10 mouse cellular contexts compared by ENCODE assay signal in the genomic region with DNA sequence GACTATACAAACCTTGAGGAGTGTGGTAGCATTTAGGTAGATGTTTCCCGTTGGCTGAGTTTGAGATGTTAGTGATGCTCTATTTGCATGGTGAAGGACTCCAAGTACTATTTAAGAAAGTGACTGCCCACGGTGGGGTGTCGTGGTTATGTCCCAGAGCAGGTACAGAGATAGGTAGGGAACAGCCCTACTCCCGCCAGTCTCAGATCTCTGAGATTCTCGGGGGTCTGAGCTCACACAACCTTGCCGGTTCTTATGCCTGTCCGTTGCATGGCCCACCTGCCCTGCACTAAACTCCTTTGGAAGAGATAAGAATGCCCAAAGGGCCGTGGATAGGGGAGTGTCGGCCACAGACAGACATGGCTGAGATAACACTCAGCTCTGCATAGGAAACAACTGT. TPM values are rescaled to one million over a fixed set of nuclear protein-coding genes. Genes with fewer than 3 reads are reported as not detected.
DNase-seq lines count a peak whose midpoint lies in the region; ATAC-seq lines count a peak whose summit lies in the region.
"Had no signal": no experiment of that assay in that cellular context is flagged by ENCODE, and none has a peak within 500 bp of the region (broad histone marks: within the 10 kb centered on the region; RNA-seq: fewer than 3 reads in every experiment).

No protein-coding gene starts in this region.

- H3K4me2 ChIP-seq in heart, embryonic 16.5 days (ENCODE audit: low read depth, low read length), result peak overlapping the region; percentile 37
- H3K4me2 ChIP-seq in neural tube, embryonic 12.5 days (replicated peaks), result peak overlapping the region; percentile 32; the same call in 1 of the 2 replicates
- 0 out of 2 replicates have a peak overlapping the region, but pooled peaks have one; percentile 6 for H3K4me2 ChIP-seq in liver, embryonic 13.5 days

- H3K27me3 ChIP-seq in heart, embryonic 16.5 days (ENCODE audit: control insufficient read depth, insufficient read depth, low read length), result no peaks in the 10 kb centered on the region
- no peaks in the 10 kb centered on the region for H3K27me3 ChIP-seq in neural tube, embryonic 12.5 days (replicated peaks)
- H3K27me3 ChIP-seq in liver, embryonic 13.5 days, result peaks cover 16% of the 10 kb centered on the region; the same call in 1 of the 2 replicates

- intact Hi-C loops in heart, postnatal 10 days (cut with DNase I), result no loop called here

- H3K36me3 ChIP-seq in heart, embryonic 16.5 days (ENCODE audit: control insufficient read depth, insufficient read depth), result no peaks in the 10 kb centered on the region
- no peaks in the 10 kb centered on the region for H3K36me3 ChIP-seq in neural tube, embryonic 12.5 days
- no peaks in the 10 kb centered on the region for H3K36me3 ChIP-seq in liver, embryonic 13.5 days

- 51% methylated on average over 9 of the region's 9 CpGs for WGBS in heart, embryonic 16.5 days
- 75% methylated on average over 9 of the region's 9 CpGs for WGBS in neural tube, embryonic 12.5 days
- 24% methylated on average over 9 of the region's 9 CpGs for WGBS in liver, embryonic 13.5 days (ENCODE audit: insufficient replicate concordance)

- peaks cover 20% of the 10 kb centered on the region for H3K4me1 ChIP-seq in heart, embryonic 16.5 days (ENCODE audit: control insufficient read depth, insufficient read depth, low read length)
- H3K4me1 ChIP-seq in neural tube, embryonic 12.5 days, result no peaks in the 10 kb centered on the region
- H3K4me1 ChIP-seq in liver, embryonic 13.5 days (replicated peaks), result peaks cover 37% of the 10 kb centered on the region

- H3K9me3 ChIP-seq in heart, embryonic 16.5 days (replicated peaks; ENCODE audit: control insufficient read depth, low read length), result no peaks in the 10 kb centered on the region
- no peaks in the 10 kb centered on the region for H3K9me3 ChIP-seq in neural tube, embryonic 12.5 days
- no peaks in the 10 kb centered on the region for H3K9me3 ChIP-seq in liver, embryonic 13.5 days (replicated peaks)

- no peak overlapping the region for H3K4me3 ChIP-seq in heart, embryonic 16.5 days (ENCODE audit: low read length)
- no peak overlapping the region for H3K4me3 ChIP-seq in neural tube, embryonic 12.5 days
- H3K4me3 ChIP-seq in liver, embryonic 13.5 days (replicated peaks), result no peak overlapping the region
- H3K4me3 ChIP-seq: myocyte had no signal

- 0 out of 2 replicates have a peak, but pooled peaks have one; percentile 10 for ATAC-seq in heart, embryonic 16.5 days (replicated peaks; ENCODE audit: extremely low read depth, insufficient read depth, low FRiP score)
- ATAC-seq in neural tube, embryonic 12.5 days (ENCODE audit: low FRiP score, low read depth), result no peak
- peak; percentile 22; the same call in 1 of the 2 replicates for ATAC-seq in liver, embryonic 13.5 days (ENCODE audit: low read depth)
- ATAC-seq: CD4-positive, CD25-positive, alpha-beta regulatory T cell, adult 4 months had no signal

- DNase-seq in heart, postnatal 10 days, result no peak
- DNase-seq in neural tube, embryonic 10.5 days (ENCODE audit: extremely low spot score, low spot score), result no peak
- no peak for DNase-seq in liver, embryonic 13.5 days
- DNase-seq in cerebellum, adult 9-11 months, result no peak
- DNase-seq in cerebellum, postnatal 10 days, result no peak
- no peak for DNase-seq in right cerebral cortex, adult 18-20 months

- H3K9ac ChIP-seq in heart, embryonic 16.5 days (ENCODE audit: low read length), result no peak overlapping the region
- no peak overlapping the region for H3K9ac ChIP-seq in neural tube, embryonic 12.5 days
- H3K9ac ChIP-seq in liver, embryonic 13.5 days, result no peak overlapping the region

- no peak overlapping the region for H3K27ac ChIP-seq in heart, embryonic 16.5 days (ENCODE audit: low read length)
- H3K27ac ChIP-seq in neural tube, embryonic 12.5 days, result no peak overlapping the region
- H3K27ac ChIP-seq in liver, embryonic 13.5 days, result no peak overlapping the region

RNA-seq across cellular contexts. Expression of a gene that starts 12.2 kb away (rescaled TPM):
- 5.5 and 6.7 TPM in 2 replicates for polyA plus RNA-seq in heart, embryonic 16.5 days (2015; fragmentation: Nextera tagmentation; extraction: Ambion mirVana)
- total RNA-seq in heart, postnatal 10 days (2021), result 10 to 100 TPM; 14.9 to 15.7 TPM
- polyA plus RNA-seq in neural tube, embryonic 12.5 days (2016; fragmentation: Nextera tagmentation; extraction: Ambion mirVana), result 3.5 and 3.9 TPM in 2 replicates
- polyA plus RNA-seq in liver, embryonic 13.5 days (2015; fragmentation: Nextera tagmentation; extraction: Ambion mirVana), result 1.0 and 1.2 TPM in 2 replicates

RNA-seq across cellular contexts. Expression of a gene that starts 23.7 kb away (rescaled TPM):
- 28.5 and 33.5 TPM in 2 replicates for polyA plus RNA-seq in heart, embryonic 16.5 days (2015; fragmentation: Nextera tagmentation; extraction: Ambion mirVana)
- total RNA-seq in heart, postnatal 10 days (2021), result 1 to 10 TPM; 7.1 to 7.8 TPM
- 27.5 and 31.1 TPM in 2 replicates for polyA plus RNA-seq in neural tube, embryonic 12.5 days (2016; fragmentation: Nextera tagmentation; extraction: Ambion mirVana)
- 6.3 and 7.5 TPM in 2 replicates for polyA plus RNA-seq in liver, embryonic 13.5 days (2015; fragmentation: Nextera tagmentation; extraction: Ambion mirVana)
